Mouse (Mus musculus) brain, adult 10 weeks (tissue): Measurements from ENCODE around the gene Csk. TPM values are rescaled to one million over a fixed set of nuclear protein-coding genes. Genes with fewer than 3 reads are reported as not detected.

Source experiments
- polyA plus RNA-seq: library from polyadenylated mRNA; stranded (reverse); fragments of 350-450 nt; fragmentation: Illumina TruSeq; extraction: RNeasy Lipid Tissue Mini Kit (QIAGEN cat#74804); gene quantifications from one replicate; pipeline ENCODE4 v1.2.3, GENCODE M21; 2015; ENCODE audit warnings: low read depth, low replicate concordance

The Csk gene
- 32.9 TPM for polyA plus RNA-seq

GRCm38 (mm10) chr9:57653283-57653682, at the start of gene Csk:
Gene Csk (minus strand): TSS chr9:57653631.

GRCm38 (mm10) chr9:57687751-57688150, 34.3 kb upstream of the Csk start, which contains the start of gene Cyp1a1:
Gene Cyp1a1 (plus strand): TSS chr9:57687928.

GRCm38 (mm10) chr9:57683520-57683919, 30.1 kb upstream of the Csk start, which contains the start of gene Cyp1a2:
Gene Cyp1a2 (minus strand): TSS chr9:57683703.

GRCm38 (mm10) chr9:57620674-57621073, 32.8 kb downstream of the Csk start, which contains the start of gene Lman1l:
Gene Lman1l (minus strand): TSS chr9:57620774.

GRCm38 (mm10) chr9:57606139-57606851, 47.1 kb downstream of the Csk start, which contains the start of gene Cplx3:
Gene Cplx3 (minus strand): TSS chr9:57606281.

GRCm38 (mm10) chr9:57589224-57590126, 64.0 kb downstream of the Csk start, which contains the start of gene Ulk3:
Gene Ulk3 (plus strand): TSS chr9:57589452.

Other genes starting within 250 kb of the Csk start
- 22.0 TPM for gene Ppcdc, start 213.5 kb downstream of the Csk start, polyA plus RNA-seq
- gene Scamp5, start 185.6 kb downstream of the Csk start, polyA plus RNA-seq, result 344 TPM
- 25.4 TPM for gene Rpp25, start 149.6 kb downstream of the Csk start, polyA plus RNA-seq
- gene Cox5a, start 132.4 kb downstream of the Csk start, polyA plus RNA-seq, result 638 TPM
- 13.1 TPM for gene Fam219b, start 116.1 kb downstream of the Csk start, polyA plus RNA-seq
- gene Mpi, start 100.9 kb downstream of the Csk start, polyA plus RNA-seq, result 71.0 TPM
- 22.4 TPM for gene Scamp2, start 92.7 kb downstream of the Csk start, polyA plus RNA-seq
- gene Ulk3, start 64.2 kb downstream of the Csk start, polyA plus RNA-seq, result 26.8 TPM
- gene Cplx3, start 47.4 kb downstream of the Csk start, polyA plus RNA-seq, result 20.5 TPM
- not detected for gene Lman1l, start 32.9 kb downstream of the Csk start, polyA plus RNA-seq
- not detected for gene Cyp1a2, start 30.1 kb upstream of the Csk start, polyA plus RNA-seq
- not detected for gene Cyp1a1, start 34.3 kb upstream of the Csk start, polyA plus RNA-seq
- gene Edc3, start 54.9 kb upstream of the Csk start, polyA plus RNA-seq, result 11.9 TPM
- 85.0 TPM for gene Clk3, start 112.2 kb upstream of the Csk start, polyA plus RNA-seq
- gene Arid3b, start 183.2 kb upstream of the Csk start, polyA plus RNA-seq, result 5.7 TPM